Mouse (Mus musculus) olfactory bulb, adult 2 months (tissue): ENCODE measurements around the gene Sparc.

Source experiments
- CTCF ChIP-seq: fragments of 200-500 bp; IDR thresholded peaks from 2 replicates; pipeline ENCODE4 v1.5.1; 2012; ENCODE audit warnings: low read depth, mild to moderate bottlenecking, low read length, moderate library complexity; ENCODE audit not compliant: insufficient read depth
- POLR2A ChIP-seq: fragments of 200-500 bp; IDR thresholded peaks from 2 replicates; pipeline ENCODE4 v1.6.1; 2012; ENCODE audit warnings: mild to moderate bottlenecking, low read depth, low read length, moderate library complexity; ENCODE audit not compliant: insufficient read depth

- no peak for TF ChIP-seq POLR2A
- TF ChIP-seq CTCF = no peak
These were observed 42.1 kb downstream of the Sparc start for GRCm38 (mm10) chr11:55380908-55381307.
